Mouse (Mus musculus) megakaryocyte, embryonic 14.5 days (primary cell): ENCODE measurements around the gene Mslnl.

ENCODE experiments used
- FLI1 ChIP-seq: IDR thresholded peaks from 2 replicates; pipeline ENCODE4 v1.6.1; 2012; ENCODE audit warnings: low read length, inconsistent platforms, mixed read lengths
- GATA1 ChIP-seq: IDR thresholded peaks from 3 replicates; pipeline ENCODE4 v1.6.1; 2012; ENCODE audit warnings: mixed read lengths, low read length, inconsistent platforms, borderline replicate concordance

GRCm38 (mm10) chr17:25696263-25696662 is 39.6 kb upstream of the Mslnl start:
- TF ChIP-seq GATA1 (no peak), FLI1 (no peak)
